ENCODE assay signal across 8 mouse cellular contexts in genomic region chr13:46929719-46930658, GRCm38 (mm10). TPM values are rescaled to one million over a fixed set of nuclear protein-coding genes. Genes with fewer than 3 reads are reported as not detected.
DNase-seq lines count a peak whose midpoint lies in the region; ATAC-seq lines count a peak whose summit lies in the region.

Kif13a (minus strand) TSS chr13:46929867.

- peak within 1 kb of the TSS; percentile 79 for H3K4me3 ChIP-seq in forebrain, embryonic 11.5 days (ENCODE audit: low read depth, low read length)
- peak within 1 kb of the TSS; percentile 76 for H3K4me3 ChIP-seq in heart, embryonic 15.5 days
- peak within 1 kb of the TSS; percentile 63 for H3K4me3 ChIP-seq in liver, embryonic 13.5 days (replicated peaks)
- H3K4me3 ChIP-seq in stomach, embryonic 14.5 days (ENCODE audit: low read depth, low read length), result peak within 1 kb of the TSS; percentile 69

- peak within 1 kb of the TSS; percentile 93 for H3K9ac ChIP-seq in forebrain, embryonic 11.5 days (ENCODE audit: low read length)
- H3K9ac ChIP-seq in heart, embryonic 15.5 days, result peak within 1 kb of the TSS; percentile 91
- peak within 1 kb of the TSS; percentile 77 for H3K9ac ChIP-seq in liver, embryonic 13.5 days
- H3K9ac ChIP-seq in stomach, embryonic 14.5 days (replicated peaks; ENCODE audit: low read depth, low read length), result peak within 1 kb of the TSS; percentile 88

- no peaks in the 10 kb centered on the region; the same call in 1 of the 2 replicates for H3K36me3 ChIP-seq in forebrain, embryonic 11.5 days (ENCODE audit: control insufficient read depth, insufficient read depth, low read length)
- H3K36me3 ChIP-seq in heart, embryonic 15.5 days, result peaks cover 4% of the 10 kb centered on the region; the same call in 1 of the 2 replicates
- no peaks in the 10 kb centered on the region for H3K36me3 ChIP-seq in liver, embryonic 13.5 days
- H3K36me3 ChIP-seq in stomach, embryonic 14.5 days (ENCODE audit: control insufficient read depth, insufficient read depth, low read length), result peaks cover 5% of the 10 kb centered on the region; the same call in 1 of the 2 replicates

- no peaks in the 10 kb centered on the region for H3K9me3 ChIP-seq in forebrain, embryonic 11.5 days (ENCODE audit: control insufficient read depth, low read length)
- H3K9me3 ChIP-seq in heart, embryonic 15.5 days (replicated peaks), result no peaks in the 10 kb centered on the region
- H3K9me3 ChIP-seq in liver, embryonic 13.5 days (replicated peaks), result no peaks in the 10 kb centered on the region
- H3K9me3 ChIP-seq in stomach, embryonic 14.5 days (ENCODE audit: control insufficient read depth, low read depth, low read length), result no peaks in the 10 kb centered on the region

- peak within 1 kb of the TSS; percentile 93 for H3K4me2 ChIP-seq in forebrain, embryonic 11.5 days (ENCODE audit: low read depth, low read length, severe bottlenecking)
- peak within 1 kb of the TSS; percentile 87 for H3K4me2 ChIP-seq in heart, embryonic 15.5 days
- H3K4me2 ChIP-seq in liver, embryonic 13.5 days, result peak within 1 kb of the TSS; percentile 79
- H3K4me2 ChIP-seq in stomach, embryonic 14.5 days (replicated peaks; ENCODE audit: low read depth, low read length), result peak within 1 kb of the TSS; percentile 84

- WGBS in forebrain, embryonic 11.5 days, result under 1% methylated on average over 79 of the region's 96 CpGs
- under 1% methylated on average over 63 of the region's 96 CpGs for WGBS in heart, embryonic 15.5 days
- under 1% methylated on average over 78 of the region's 96 CpGs for WGBS in liver, embryonic 13.5 days (ENCODE audit: insufficient replicate concordance)
- WGBS in stomach, embryonic 14.5 days, result 1% methylated on average over 92 of the region's 96 CpGs

- no peaks in the 10 kb centered on the region; the same call in 1 of the 2 replicates for H3K27me3 ChIP-seq in forebrain, embryonic 11.5 days (ENCODE audit: control insufficient read depth, insufficient read depth, low read length)
- H3K27me3 ChIP-seq in heart, embryonic 15.5 days, result no peaks in the 10 kb centered on the region
- H3K27me3 ChIP-seq in liver, embryonic 13.5 days, result peaks cover 20% of the 10 kb centered on the region
- no peaks in the 10 kb centered on the region for H3K27me3 ChIP-seq in stomach, embryonic 14.5 days (ENCODE audit: control insufficient read depth, insufficient read depth, low read length)

- peaks cover 8% of the 10 kb centered on the region for H3K4me1 ChIP-seq in forebrain, embryonic 11.5 days (replicated peaks; ENCODE audit: control insufficient read depth, insufficient read depth, low read length)
- H3K4me1 ChIP-seq in heart, embryonic 15.5 days (replicated peaks), result peaks cover 52% of the 10 kb centered on the region
- H3K4me1 ChIP-seq in liver, embryonic 13.5 days (replicated peaks), result peaks cover 34% of the 10 kb centered on the region
- H3K4me1 ChIP-seq in stomach, embryonic 14.5 days (ENCODE audit: control insufficient read depth, insufficient read depth, low read length), result peaks cover 7% of the 10 kb centered on the region; the same call in 1 of the 2 replicates

- ATAC-seq in forebrain, embryonic 11.5 days (replicated peaks; ENCODE audit: low FRiP score), result peak; percentile 84
- peak; percentile 85 for ATAC-seq in heart, embryonic 15.5 days (replicated peaks; ENCODE audit: insufficient number of reproducible peaks, insufficient read depth, low FRiP score, low read depth)
- ATAC-seq in liver, embryonic 13.5 days (ENCODE audit: low read depth), result peak; percentile 82
- ATAC-seq in stomach, embryonic 14.5 days (ENCODE audit: insufficient number of reproducible peaks, insufficient read depth, low FRiP score, low read depth), result peak; percentile 82

- peak; percentile 73 for DNase-seq in CD4-positive helper T cell, adult 2 months (ENCODE audit: low read depth, low spot score)
- DNase-seq in c-Kit-positive CD71-positive TER-119-negative erythroid progenitor cells, embryonic 14.5 days (ENCODE audit: low read depth), result peak; percentile 81
- DNase-seq in forebrain, embryonic 11.5 days (ENCODE audit: low spot score), result peak; percentile 88
- DNase-seq in kidney, postnatal 25 days, result peak; percentile 93 to 97
- peak; percentile 72 for DNase-seq in liver, embryonic 13.5 days
- DNase-seq in natural killer cell, adult 2 months (ENCODE audit: low spot score in 2 of 2), result peak; percentile 1 to 44

- H3K27ac ChIP-seq in forebrain, embryonic 11.5 days (ENCODE audit: low read depth, low read length), result peak within 1 kb of the TSS; percentile 92
- peak within 1 kb of the TSS; percentile 99 for H3K27ac ChIP-seq in heart, embryonic 15.5 days
- peak within 1 kb of the TSS; percentile 84 for H3K27ac ChIP-seq in liver, embryonic 13.5 days
- peak within 1 kb of the TSS; percentile 99 for H3K27ac ChIP-seq in stomach, embryonic 14.5 days (ENCODE audit: low read length)

RNA-seq across cellular contexts. Expression of gene Kif13a, which starts in this region (rescaled TPM):
- polyA plus RNA-seq in forebrain, embryonic 11.5 days (2014; fragmentation: Nextera tagmentation; extraction: Ambion mirVana), result 21.6 and 23.1 TPM in 2 replicates
- polyA plus RNA-seq in heart, embryonic 15.5 days (2015; fragmentation: Nextera tagmentation; extraction: Ambion mirVana), result 41.6 and 45.3 TPM in 2 replicates
- polyA plus RNA-seq in liver, embryonic 13.5 days (2015; fragmentation: Nextera tagmentation; extraction: Ambion mirVana), result 2.3 and 2.5 TPM in 2 replicates
- 14.7 and 14.8 TPM in 2 replicates for polyA plus RNA-seq in stomach, embryonic 14.5 days (2014; fragmentation: Nextera tagmentation; extraction: Ambion mirVana)

Comparison
In these comparisons a context has a peak if more than half of its experiments do, and no peak if none do; other contexts are left out.
1. Peak in every context shown above with its lines: DNase-seq, ATAC-seq, H3K4me3 ChIP-seq and H3K27ac ChIP-seq.
2. DNase-seq: peak in every context shown above with its lines; median percentile 95 in kidney, postnatal 25 days; 88 in forebrain, embryonic 11.5 days; 81 in c-Kit-positive CD71-positive TER-119-negative erythroid progenitor cells, embryonic 14.5 days; 73 in CD4-positive helper T cell, adult 2 months; 72 in liver, embryonic 13.5 days; 22 in natural killer cell, adult 2 months.